Mouse (Mus musculus) retina, postnatal 1 day (tissue): ENCODE measurements around the gene Gm11213.

Experiments
- DNase-seq: peaks from one replicate; pipeline ENCODE4 v3.0.0-alpha.2; 2012

The Gm11213 gene

GRCm38 (mm10) chr4:63579649-63580048, 25.4 kb downstream of the Gm11213 start:
- DNase-seq, result no peak

- no peak for DNase-seq
These were observed 32.4 kb downstream of the Gm11213 start for GRCm38 (mm10) chr4:63572621-63573020.

- no peak for DNase-seq
These were observed 34.8 kb downstream of the Gm11213 start for GRCm38 (mm10) chr4:63570208-63570781.

GRCm38 (mm10) chr4:63569322-63569721, 35.7 kb downstream of the Gm11213 start:
- DNase-seq, result no peak

GRCm38 (mm10) chr4:63567712-63568390, 37.2 kb downstream of the Gm11213 start:
- DNase-seq, result no peak

- no peak for DNase-seq
These were observed 42.3 kb downstream of the Gm11213 start for GRCm38 (mm10) chr4:63562742-63563141.

- no peak for DNase-seq
These were observed 43.0 kb downstream of the Gm11213 start for GRCm38 (mm10) chr4:63561861-63562675.

- DNase-seq, result peak; percentile 27
These were observed 45.0 kb downstream of the Gm11213 start for GRCm38 (mm10) chr4:63560079-63560478.

- DNase-seq, result no peak
These were observed 45.8 kb downstream of the Gm11213 start for GRCm38 (mm10) chr4:63559127-63559697.

GRCm38 (mm10) chr4:63558407-63559081, 46.5 kb downstream of the Gm11213 start, which contains the start of gene Tmem268:
TSS of gene Tmem268 (plus strand) at chr4:63558781.
- DNase-seq, result peak; percentile 85

- no peak for DNase-seq
These were observed 47.7 kb downstream of the Gm11213 start for GRCm38 (mm10) chr4:63557124-63558059.

- no peak for DNase-seq
These were observed 48.4 kb downstream of the Gm11213 start for GRCm38 (mm10) chr4:63556665-63557064.

- no peak for DNase-seq
These were observed 50.0 kb downstream of the Gm11213 start for GRCm38 (mm10) chr4:63555111-63555510.

GRCm38 (mm10) chr4:63554616-63555015, 50.4 kb downstream of the Gm11213 start:
- DNase-seq, result no peak

- DNase-seq, result no peak
These were observed 51.1 kb downstream of the Gm11213 start for GRCm38 (mm10) chr4:63553789-63554576.

- DNase-seq, result no peak
These were observed 52.2 kb downstream of the Gm11213 start for GRCm38 (mm10) chr4:63552865-63553264.

GRCm38 (mm10) chr4:63550908-63551307, 54.2 kb downstream of the Gm11213 start:
- no peak for DNase-seq

- no peak for DNase-seq
These were observed 56.6 kb downstream of the Gm11213 start for GRCm38 (mm10) chr4:63548491-63548890.

GRCm38 (mm10) chr4:63547799-63548198, 57.3 kb downstream of the Gm11213 start:
- no peak for DNase-seq
